Mouse (Mus musculus) heart, embryonic 11.5 days (tissue): ENCODE results near the gene Sfxn2. TPM values are rescaled to one million over a fixed set of nuclear protein-coding genes. Genes with fewer than 3 reads are reported as not detected.

ENCODE experiments used
- ATAC-seq: fragments of 200-750 bp; cut with Nextera tagmentation; replicated peaks from 2 replicates; pipeline ENCODE4 v1.8.0; 2017; ENCODE audit warnings: moderate library complexity; ENCODE audit not compliant: insufficient number of reproducible peaks, low FRiP score, low TSS enrichment
- H3K27ac ChIP-seq: fragments of 300-500 bp; sonication (generic); 2 replicates; pipeline ENCODE4 v1.5.1; 2014; ENCODE audit warnings: mild to moderate bottlenecking, low read depth, low read length
- H3K27me3 ChIP-seq: fragments of 300-500 bp; sonication (generic); 2 replicates; pipeline ENCODE4 v1.6.1; 2014; ENCODE audit warnings: mild to moderate bottlenecking, low read length, mixed read lengths; ENCODE audit not compliant: control insufficient read depth, insufficient read depth
- H3K36me3 ChIP-seq: fragments of 300-500 bp; sonication (generic); 2 replicates; pipeline ENCODE4 v1.6.1; 2014; ENCODE audit warnings: mild to moderate bottlenecking, low read length, moderate library complexity, mixed read lengths; ENCODE audit not compliant: control insufficient read depth, insufficient read depth
- H3K4me1 ChIP-seq: fragments of 300-500 bp; sonication (generic); 2 replicates; pipeline ENCODE4 v1.6.1; 2014; ENCODE audit warnings: low read length; ENCODE audit not compliant: control insufficient read depth, insufficient read depth
- H3K4me2 ChIP-seq: fragments of 300-500 bp; sonication (generic); 2 replicates; pipeline ENCODE4 v1.6.1; 2014; ENCODE audit warnings: mild to moderate bottlenecking, moderate library complexity
- H3K4me3 ChIP-seq: fragments of 300-500 bp; sonication (generic); 2 replicates; pipeline ENCODE4 v1.5.1; 2014; ENCODE audit warnings: low read depth, low read length
- H3K9ac ChIP-seq: fragments of 300-500 bp; sonication (generic); 2 replicates; pipeline ENCODE4 v1.6.1; 2014; ENCODE audit warnings: mild to moderate bottlenecking, low read depth, low read length, moderate library complexity
- H3K9me3 ChIP-seq: fragments of 300-500 bp; sonication (generic); replicated peaks from 2 replicates; pipeline ENCODE4 v1.6.1; 2016; ENCODE audit warnings: low read length; ENCODE audit not compliant: control insufficient read depth
- WGBS: fragments of 180-500 bp; shearing (Covaris S2); extraction: QIAGEN DNeasy Blood & Tissue Kit; methylation state at CpG from one replicate; pipeline ENCODE4 v1.1.7; 2014; ENCODE audit not compliant: insufficient replicate concordance; 5-methylcytosine and 5-hydroxymethylcytosine counted together
- polyA plus RNA-seq: library from polyadenylated mRNA; unstranded; fragments of >200 nt; fragmentation: Nextera tagmentation; extraction: Ambion mirVana; gene quantifications from 2 replicates; pipeline ENCODE4 v1.2.1, GENCODE M21; 2014

Gene Sfxn2
- polyA plus RNA-seq, 1 experiment from 2014 or later = 10.5 TPM

- ATAC-seq = peak; percentile 64
- H3K36me3 ChIP-seq = no peaks in the 10 kb centered on the region
- H3K27me3 ChIP-seq = no peaks in the 10 kb centered on the region
- whole genome bisulfite sequencing = 17% methylated on average over 19 of the region's 19 CpGs
- peak overlapping the region; percentile 88 for H3K4me2 ChIP-seq
- H3K9ac ChIP-seq = peak overlapping the region; percentile 76
- H3K27ac ChIP-seq = peak overlapping the region; percentile 98
- H3K9me3 ChIP-seq = no peaks in the 10 kb centered on the region
- H3K4me1 ChIP-seq = peaks cover 74% of the 10 kb centered on the region
- H3K4me3 ChIP-seq = peak overlapping the region; percentile 54
These were observed 50.9 kb downstream of the Sfxn2 start for GRCm38 (mm10) chr19:46623790-46624772.

- H3K27me3 ChIP-seq = no peaks in the 10 kb centered on the region
- no peaks in the 10 kb centered on the region for H3K36me3 ChIP-seq
- H3K27ac ChIP-seq = peak overlapping the region; percentile 98
- H3K9me3 ChIP-seq = no peaks in the 10 kb centered on the region
- H3K9ac ChIP-seq = no peak overlapping the region
- H3K4me1 ChIP-seq = peaks cover 71% of the 10 kb centered on the region
- H3K4me3 ChIP-seq = peak overlapping the region; percentile 54; the same call in 1 of the 2 replicates
- peak overlapping the region; percentile 88 for H3K4me2 ChIP-seq
- no peak for ATAC-seq
- WGBS = 90% methylated on average over 12 of the region's 12 CpGs
These were observed 51.9 kb downstream of the Sfxn2 start for GRCm38 (mm10) chr19:46625015-46625414.

- Histone ChIP-seq H3K27ac (no peak overlapping the region), H3K4me1 (peaks cover 71% of the 10 kb centered on the region), H3K36me3 (no peaks in the 10 kb centered on the region), H3K27me3 (no peaks in the 10 kb centered on the region), H3K9ac (no peak overlapping the region), H3K9me3 (no peaks in the 10 kb centered on the region), H3K4me2 (no peak overlapping the region), H3K4me3 (no peak overlapping the region)
- WGBS = 64% methylated on average over 10 of the region's 10 CpGs
- no peak for ATAC-seq
These were observed 52.4 kb downstream of the Sfxn2 start for GRCm38 (mm10) chr19:46625519-46625918.

- peak overlapping the region; percentile 46 for H3K9ac ChIP-seq
- H3K27me3 ChIP-seq = no peaks in the 10 kb centered on the region
- ATAC-seq = no peak
- H3K36me3 ChIP-seq = 0 out of 2 replicates have a peak, but pooled peaks cover 2% of the 10 kb centered on the region
- peaks cover 61% of the 10 kb centered on the region for H3K4me1 ChIP-seq
- peak overlapping the region; percentile 3 for H3K27ac ChIP-seq
- no peaks in the 10 kb centered on the region for H3K9me3 ChIP-seq
- no peak overlapping the region for H3K4me3 ChIP-seq
- peak overlapping the region; percentile 11 for H3K4me2 ChIP-seq
- 31% methylated on average over 10 of the region's 10 CpGs for whole genome bisulfite sequencing
These were observed 55.2 kb downstream of the Sfxn2 start for GRCm38 (mm10) chr19:46628403-46628802.

- H3K9me3 ChIP-seq = no peaks in the 10 kb centered on the region
- no peak overlapping the region for H3K4me2 ChIP-seq
- peaks cover 61% of the 10 kb centered on the region for H3K4me1 ChIP-seq
- no peak overlapping the region for H3K4me3 ChIP-seq
- ATAC-seq = no peak
- 0 out of 2 replicates have a peak, but pooled peaks cover 4% of the 10 kb centered on the region for H3K36me3 ChIP-seq
- H3K27ac ChIP-seq = 0 out of 2 replicates have a peak overlapping the region, but pooled peaks have one; percentile 10
- H3K27me3 ChIP-seq = no peaks in the 10 kb centered on the region
- no peak overlapping the region for H3K9ac ChIP-seq
- 73% methylated on average over 9 of the region's 9 CpGs for WGBS
These were observed 56.6 kb downstream of the Sfxn2 start for GRCm38 (mm10) chr19:46629807-46630206.

- no peaks in the 10 kb centered on the region for H3K9me3 ChIP-seq
- H3K27ac ChIP-seq = no peak overlapping the region
- 75% methylated on average over 9 of the region's 9 CpGs for WGBS
- H3K4me2 ChIP-seq = no peak overlapping the region
- H3K4me1 ChIP-seq = peaks cover 70% of the 10 kb centered on the region
- no peak overlapping the region for H3K4me3 ChIP-seq
- H3K36me3 ChIP-seq = 0 out of 2 replicates have a peak, but pooled peaks cover 4% of the 10 kb centered on the region
- H3K27me3 ChIP-seq = no peaks in the 10 kb centered on the region
- H3K9ac ChIP-seq = no peak overlapping the region
- ATAC-seq = no peak
These were observed 58.5 kb downstream of the Sfxn2 start for GRCm38 (mm10) chr19:46631637-46632036.

- Histone ChIP-seq H3K4me3 (no peak overlapping the region), H3K27ac (peak overlapping the region; percentile 60), H3K27me3 (no peaks in the 10 kb centered on the region), H3K9ac (no peak overlapping the region), H3K36me3 (peaks cover 6% of the 10 kb centered on the region; the same call in 1 of the 2 replicates), H3K4me1 (peaks cover 67% of the 10 kb centered on the region), H3K9me3 (no peaks in the 10 kb centered on the region), H3K4me2 (peak overlapping the region; percentile 2; the same call in 1 of the 2 replicates)
- WGBS = 23% methylated on average over 9 of the region's 9 CpGs
- no peak for ATAC-seq
These were observed 62.6 kb downstream of the Sfxn2 start for GRCm38 (mm10) chr19:46635766-46636165.

GRCm38 (mm10) chr19:46637598-46637997 is 64.4 kb downstream of the Sfxn2 start:
- ATAC-seq = no peak
- no peak overlapping the region for H3K27ac ChIP-seq
- WGBS = 62% methylated on average over 6 of the region's 6 CpGs
- no peak overlapping the region for H3K9ac ChIP-seq
- H3K9me3 ChIP-seq = no peaks in the 10 kb centered on the region
- H3K36me3 ChIP-seq = peaks cover 5% of the 10 kb centered on the region; the same call in 1 of the 2 replicates
- no peaks in the 10 kb centered on the region for H3K27me3 ChIP-seq
- H3K4me3 ChIP-seq = no peak overlapping the region
- peaks cover 75% of the 10 kb centered on the region for H3K4me1 ChIP-seq
- no peak overlapping the region for H3K4me2 ChIP-seq
